Mouse (Mus musculus) heart, embryonic 10.5 days (tissue): ENCODE measurements around the gene Neil1. TPM values are rescaled to one million over a fixed set of nuclear protein-coding genes. Genes with fewer than 3 reads are reported as not detected.
A peak's percentile ranks its signal among the peaks of the same experiment; 100 is the strongest.

Source experiments
- DNase-seq: peaks from one replicate; pipeline ENCODE4 v3.0.0-alpha.2; 2017; ENCODE audit warnings: low spot score
- H3K27ac ChIP-seq: fragments of 300-500 bp; sonication (generic); 2 replicates; pipeline ENCODE4 v1.5.1; 2016; ENCODE audit warnings: mild to moderate bottlenecking
- H3K27me3 ChIP-seq: fragments of 300-500 bp; sonication (generic); 2 replicates; pipeline ENCODE4 v1.6.1; 2016; ENCODE audit warnings: mild to moderate bottlenecking; ENCODE audit not compliant: poor library complexity, insufficient read depth, severe bottlenecking
- H3K36me3 ChIP-seq: fragments of 300-500 bp; sonication (generic); 2 replicates; pipeline ENCODE4 v1.6.1; 2016; ENCODE audit warnings: mild to moderate bottlenecking, moderate library complexity
- H3K4me1 ChIP-seq: fragments of 300-500 bp; sonication (generic); 2 replicates; pipeline ENCODE4 v1.6.1; 2016; ENCODE audit warnings: mild to moderate bottlenecking
- H3K4me3 ChIP-seq: fragments of 300-500 bp; sonication (generic); 2 replicates; pipeline ENCODE4 v1.5.1; 2016; ENCODE audit warnings: mild to moderate bottlenecking, moderate library complexity
- H3K9me3 ChIP-seq: fragments of 300-500 bp; sonication (generic); 2 replicates; pipeline ENCODE4 v1.6.1; 2016; ENCODE audit warnings: mild to moderate bottlenecking, moderate library complexity
- WGBS: fragments of 180-500 bp; shearing (Covaris S2); methylation state at CpG from one replicate; pipeline ENCODE4 v1.1.7; 2016; 5-methylcytosine and 5-hydroxymethylcytosine counted together
- polyA plus RNA-seq: library from polyadenylated mRNA; unstranded; fragments of >200 nt; fragmentation: Nextera tagmentation; extraction: Ambion mirVana; gene quantifications from 2 replicates; pipeline ENCODE4 v1.2.1, GENCODE M21; 2016

Neil1 gene
- polyA plus RNA-seq, 1 experiment from 2014 or later = 4.5 TPM

DNA sequence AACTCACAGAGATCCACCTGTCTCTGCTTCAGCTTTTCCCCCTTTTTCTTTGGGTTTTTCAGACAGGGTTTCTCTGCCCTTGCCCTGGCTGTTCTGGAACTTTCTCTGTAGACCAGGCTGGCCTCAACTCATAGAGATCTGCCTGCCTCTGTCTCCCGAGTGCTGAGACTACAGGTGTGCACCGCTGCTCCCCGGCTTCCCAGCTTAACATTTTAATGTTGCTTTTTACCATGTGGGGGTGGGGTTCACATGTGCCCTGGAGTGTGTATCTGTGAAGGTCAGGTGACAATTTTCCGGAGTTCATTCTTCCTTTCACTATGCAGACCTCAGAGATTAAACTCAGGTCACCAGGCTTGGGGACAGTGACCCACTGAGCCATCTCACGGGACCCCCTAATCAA is 2.1 kb upstream of the Neil1 start:
- WGBS = 79% methylated on average over 5 of the region's 5 CpGs
- no peak overlapping the region for H3K27ac ChIP-seq
- H3K27me3 ChIP-seq = no peaks in the 10 kb centered on the region
- DNase-seq = peak; percentile 30
- H3K9me3 ChIP-seq = no peaks in the 10 kb centered on the region
- H3K4me3 ChIP-seq = no peak overlapping the region
- peaks cover 9% of the 10 kb centered on the region for H3K36me3 ChIP-seq
- H3K4me1 ChIP-seq = peaks cover 15% of the 10 kb centered on the region

DNA sequence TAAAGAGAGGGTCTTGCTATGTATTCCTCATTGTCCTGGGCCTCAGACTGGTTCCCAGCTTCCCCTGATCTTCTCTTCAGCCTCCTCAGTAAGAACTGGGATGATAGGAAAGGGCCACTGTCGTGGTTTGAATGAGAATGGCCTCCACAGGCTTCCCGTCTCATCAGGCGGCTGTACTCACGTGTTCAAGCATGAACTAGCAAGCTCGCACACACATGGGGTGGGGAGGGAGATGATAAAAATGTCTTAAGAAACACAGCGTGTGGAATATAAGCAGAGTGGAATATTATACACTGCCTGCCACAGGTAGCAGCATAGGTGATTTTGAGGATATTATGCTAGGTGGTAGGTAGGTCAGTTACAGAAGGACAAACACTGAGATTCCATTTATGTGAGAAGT is 916 bp upstream of the Neil1 start:
- Histone ChIP-seq H3K9me3 (no peaks in the 10 kb centered on the region), H3K27ac (peak overlapping the region; percentile 89; the same call in 1 of the 2 replicates), H3K36me3 (peaks cover 8% of the 10 kb centered on the region; the same call in 1 of the 2 replicates), H3K27me3 (no peaks in the 10 kb centered on the region), H3K4me3 (peak overlapping the region; percentile 66), H3K4me1 (peaks cover 15% of the 10 kb centered on the region)
- WGBS = 69% methylated on average over 6 of the region's 6 CpGs
- DNase-seq = no peak

DNA sequence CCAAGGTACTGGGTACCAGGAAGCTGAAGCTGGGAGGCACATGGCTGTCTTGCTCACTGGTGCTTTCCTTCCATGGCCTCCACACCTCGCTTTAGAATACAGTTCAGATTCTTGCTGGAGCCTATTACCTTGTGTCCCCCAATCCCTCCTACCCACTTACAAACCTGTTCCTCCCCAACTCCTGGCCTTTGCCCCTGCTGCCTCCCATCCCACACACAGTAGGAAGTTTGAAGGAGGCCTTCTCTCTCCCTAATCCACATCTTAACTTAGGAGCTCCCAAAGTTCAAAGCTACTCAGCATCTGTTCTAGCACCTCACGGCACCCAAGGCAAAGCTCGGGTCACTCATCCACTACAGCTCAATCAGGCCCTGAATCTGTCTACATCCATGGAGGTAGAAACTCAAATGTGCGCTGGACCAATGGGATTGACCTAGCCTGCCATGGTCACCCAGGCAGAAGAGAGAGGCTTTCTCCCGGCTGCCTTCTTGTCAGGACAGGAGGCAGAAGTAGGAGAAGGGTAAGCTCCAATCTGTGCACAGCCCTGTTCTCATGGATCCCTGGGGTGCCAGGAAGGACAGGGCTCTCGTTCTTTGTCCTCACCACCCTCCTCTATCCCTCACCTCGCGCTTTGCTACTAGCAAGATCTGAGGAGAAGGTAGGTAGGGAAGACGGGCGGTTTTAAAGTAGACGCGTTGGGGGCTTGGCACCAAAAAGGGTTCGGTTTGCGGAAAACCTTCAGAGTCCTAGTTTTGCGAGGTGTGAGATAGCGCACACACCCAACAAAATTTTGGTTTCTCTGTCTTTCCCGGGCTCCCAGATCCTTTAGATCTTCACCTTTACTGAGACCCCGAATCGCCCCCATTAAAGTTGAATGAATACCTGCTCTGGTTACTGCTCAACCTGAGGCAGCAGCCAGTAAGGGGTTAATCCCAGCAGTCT is 631 bp downstream of the Neil1 start:
- no peaks in the 10 kb centered on the region for H3K27me3 ChIP-seq
- WGBS = 7% methylated on average over 19 of the region's 19 CpGs
- no peaks in the 10 kb centered on the region for H3K9me3 ChIP-seq
- peaks cover 15% of the 10 kb centered on the region for H3K4me1 ChIP-seq
- DNase-seq = peak; percentile 78
- H3K27ac ChIP-seq = peak overlapping the region; percentile 89
- H3K36me3 ChIP-seq = peaks cover 23% of the 10 kb centered on the region; the same call in 1 of the 2 replicates
- H3K4me3 ChIP-seq = peak overlapping the region; percentile 66

DNA sequence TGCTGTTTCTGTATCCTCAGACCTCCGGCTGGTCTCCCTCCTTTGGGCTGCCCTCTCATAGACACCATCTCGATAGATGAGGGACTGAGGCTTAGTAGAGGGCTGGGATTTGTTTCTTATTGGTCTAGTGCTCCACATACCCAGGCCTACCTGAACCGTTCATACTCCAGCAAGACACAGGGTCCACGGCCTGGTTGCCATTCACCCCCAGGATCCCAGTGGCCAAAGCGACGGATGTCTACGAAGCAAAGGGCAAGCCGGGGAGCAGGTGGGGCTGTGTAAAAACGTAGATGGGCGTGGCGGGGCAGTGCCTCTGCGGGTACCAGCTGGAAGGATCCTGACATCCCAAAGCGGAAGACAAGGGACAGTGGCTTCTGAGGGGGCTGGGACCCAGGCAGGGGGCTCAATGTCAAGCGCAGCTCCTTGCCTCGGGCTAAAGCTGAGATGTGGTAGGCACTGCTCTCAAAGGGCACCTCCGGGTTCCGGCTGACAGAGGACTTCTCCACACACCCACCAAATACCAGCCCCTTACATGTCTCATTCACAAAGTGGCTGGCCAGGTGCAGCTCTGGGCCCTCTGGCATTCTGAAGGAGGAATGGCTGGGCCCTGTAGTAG is 1.5 kb downstream of the Neil1 start:
- WGBS = 84% methylated on average over 17 of the region's 17 CpGs
- H3K36me3 ChIP-seq = peaks cover 32% of the 10 kb centered on the region
- no peaks in the 10 kb centered on the region for H3K27me3 ChIP-seq
- H3K9me3 ChIP-seq = no peaks in the 10 kb centered on the region
- peaks cover 17% of the 10 kb centered on the region for H3K4me1 ChIP-seq
- no peak overlapping the region for H3K4me3 ChIP-seq
- no peak overlapping the region for H3K27ac ChIP-seq
- DNase-seq = peak; percentile 74

DNA sequence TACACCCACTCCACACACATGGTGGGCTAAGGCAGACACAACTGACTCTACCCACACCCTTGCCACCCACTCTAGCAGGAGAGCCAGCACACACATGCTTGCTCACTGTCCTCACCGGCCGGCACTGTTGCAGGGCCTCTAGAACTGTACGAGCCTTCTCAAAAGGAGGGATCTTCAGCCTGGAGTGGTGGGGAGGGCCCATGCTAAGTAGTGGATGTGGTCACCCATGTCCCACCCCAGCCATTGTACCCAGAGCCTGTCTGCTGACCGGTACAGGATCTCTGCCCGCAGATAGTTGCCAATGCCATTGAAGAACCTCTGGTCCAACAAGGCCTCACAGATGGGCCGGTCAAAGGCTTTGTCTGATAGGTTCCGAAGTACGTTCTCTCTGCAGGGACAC is 3.3 kb downstream of the Neil1 start:
- peaks cover 49% of the 10 kb centered on the region for H3K36me3 ChIP-seq
- no peak overlapping the region for H3K27ac ChIP-seq
- WGBS = 85% methylated on average over 8 of the region's 8 CpGs
- no peaks in the 10 kb centered on the region for H3K9me3 ChIP-seq
- no peaks in the 10 kb centered on the region for H3K27me3 ChIP-seq
- H3K4me3 ChIP-seq = no peak overlapping the region
- H3K4me1 ChIP-seq = peaks cover 19% of the 10 kb centered on the region
- peak; percentile 66 for DNase-seq

DNA sequence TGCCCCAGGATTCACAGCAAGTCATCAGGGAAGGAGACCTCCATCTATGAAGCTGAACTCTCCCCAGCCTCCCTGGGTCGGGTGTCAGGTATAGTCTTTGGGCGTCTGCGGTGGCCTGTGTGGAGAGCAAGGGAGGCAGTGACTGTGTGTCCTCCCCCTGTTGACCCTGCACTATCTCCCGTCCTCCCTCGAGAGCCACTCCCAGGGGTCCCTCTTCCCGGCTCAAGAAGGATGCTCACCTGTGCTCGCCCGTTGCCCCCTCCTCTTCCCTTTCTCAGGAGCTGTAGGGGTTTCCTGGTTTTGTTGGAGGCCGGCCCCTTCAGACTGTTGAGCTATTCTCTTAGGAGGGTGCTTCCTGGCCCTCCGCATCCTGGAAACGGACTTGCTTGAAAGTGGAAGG is 4.9 kb downstream of the Neil1 start:
- 87% methylated on average over 11 of the region's 11 CpGs for WGBS
- H3K9me3 ChIP-seq = no peaks in the 10 kb centered on the region
- no peaks in the 10 kb centered on the region for H3K27me3 ChIP-seq
- no peak overlapping the region for H3K27ac ChIP-seq
- peaks cover 65% of the 10 kb centered on the region for H3K36me3 ChIP-seq
- DNase-seq = peak; percentile 61
- H3K4me1 ChIP-seq = peaks cover 12% of the 10 kb centered on the region
- H3K4me3 ChIP-seq = no peak overlapping the region

DNA sequence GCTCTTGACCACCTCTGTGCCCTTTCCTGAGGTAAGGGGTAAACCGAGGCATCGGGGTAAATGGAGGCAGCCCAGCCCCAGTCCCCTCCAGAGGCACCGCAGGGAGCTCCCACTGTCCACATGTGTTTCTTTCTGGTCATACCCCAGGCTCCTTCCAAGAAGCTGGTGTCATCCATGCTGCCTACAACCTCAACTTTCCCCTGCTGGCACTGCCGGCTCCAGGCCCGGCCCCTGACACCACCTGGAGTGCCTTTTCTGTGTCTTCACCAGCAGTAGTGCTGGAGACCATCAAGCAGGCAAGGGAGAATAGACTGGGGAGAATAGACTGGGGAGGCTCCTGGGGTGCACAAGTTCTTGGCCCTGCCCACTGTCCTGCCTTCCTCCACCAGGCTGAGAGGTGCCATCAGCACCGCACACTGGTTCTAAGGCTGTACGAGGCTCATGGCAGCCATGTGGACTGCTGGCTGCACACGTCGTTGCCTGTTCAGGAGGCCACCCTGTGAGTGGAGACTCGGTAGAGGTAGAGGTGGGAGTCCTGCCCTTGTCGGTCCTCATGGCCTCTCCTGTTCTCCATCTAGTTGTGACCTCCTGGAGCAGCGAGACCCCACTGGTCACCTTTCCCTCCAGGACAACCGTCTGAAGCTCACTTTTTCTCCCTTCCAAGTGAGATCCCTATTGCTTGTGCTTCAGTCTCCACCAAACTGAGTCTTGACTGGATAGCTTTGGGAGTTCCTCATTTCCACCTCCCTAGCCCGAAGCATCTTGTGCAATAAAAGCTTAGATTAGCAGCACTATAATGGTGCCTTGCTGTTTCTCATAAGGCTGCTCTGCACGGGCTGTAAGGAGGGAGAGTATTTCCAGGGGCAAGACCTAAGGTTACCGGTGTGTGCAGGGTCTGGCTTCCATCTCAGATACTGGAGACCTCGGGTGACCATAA is 6.4 kb downstream of the Neil1 start:
- Histone ChIP-seq H3K4me1 (0 out of 2 replicates have a peak, but pooled peaks cover 4% of the 10 kb centered on the region), H3K4me3 (no peak overlapping the region), H3K27me3 (no peaks in the 10 kb centered on the region), H3K9me3 (no peaks in the 10 kb centered on the region), H3K36me3 (peaks cover 81% of the 10 kb centered on the region), H3K27ac (no peak overlapping the region)
- DNase-seq = no peak
- WGBS = 82% methylated on average over 17 of the region's 17 CpGs

DNA sequence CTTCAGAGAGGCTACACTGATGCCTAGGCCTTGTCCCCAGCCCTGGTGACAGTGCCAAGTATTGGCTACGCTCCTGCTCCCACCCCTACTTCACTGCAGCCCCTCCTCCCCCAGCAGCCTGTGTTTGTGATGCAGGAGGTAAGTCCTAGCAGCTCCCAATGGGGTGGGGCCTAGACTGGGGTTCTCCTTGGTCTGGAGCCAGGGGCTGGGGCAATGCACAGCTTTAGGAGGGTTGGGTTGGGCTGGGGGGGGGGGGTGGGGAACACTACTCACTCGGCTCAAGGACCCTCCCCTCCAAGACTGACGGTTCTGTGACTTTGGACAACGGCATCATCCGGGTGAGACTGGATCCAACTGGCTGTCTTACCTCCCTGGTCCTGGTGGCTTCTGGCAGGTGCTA is 8.5 kb downstream of the Neil1 start:
- DNase-seq = no peak
- Histone ChIP-seq H3K27me3 (no peaks in the 10 kb centered on the region), H3K9me3 (no peaks in the 10 kb centered on the region), H3K27ac (0 out of 2 replicates have a peak overlapping the region, but pooled peaks have one; percentile 8), H3K4me1 (0 out of 2 replicates have a peak, but pooled peaks cover 4% of the 10 kb centered on the region), H3K36me3 (peaks cover 98% of the 10 kb centered on the region), H3K4me3 (no peak overlapping the region)
- WGBS = 97% methylated on average over 5 of the region's 5 CpGs

DNA sequence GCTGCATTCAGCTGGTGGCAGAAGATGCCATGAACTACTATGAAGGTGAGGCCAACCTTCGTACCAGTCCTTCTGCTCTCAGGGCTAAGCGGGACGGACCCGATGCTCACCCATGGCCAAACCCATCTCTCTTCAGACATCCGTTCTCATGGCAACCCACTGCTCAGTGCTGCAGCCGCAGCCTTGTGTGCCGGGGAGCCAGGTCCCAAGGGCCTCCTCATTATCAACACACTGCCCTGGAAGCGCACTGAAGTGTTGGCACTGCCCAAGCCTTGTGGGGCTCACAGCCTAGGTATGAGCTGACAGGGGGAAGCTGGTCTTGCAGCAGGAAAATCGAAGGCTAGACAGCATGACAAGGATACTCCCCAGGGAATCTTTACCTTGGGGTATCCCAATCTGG is 9.0 kb downstream of the Neil1 start:
- H3K9me3 ChIP-seq = no peaks in the 10 kb centered on the region
- 0 out of 2 replicates have a peak, but pooled peaks cover 4% of the 10 kb centered on the region for H3K4me1 ChIP-seq
- no peak overlapping the region for H3K4me3 ChIP-seq
- DNase-seq = no peak
- H3K36me3 ChIP-seq = peaks cover 99% of the 10 kb centered on the region
- H3K27me3 ChIP-seq = no peaks in the 10 kb centered on the region
- H3K27ac ChIP-seq = no peak overlapping the region
- WGBS = 93% methylated on average over 9 of the region's 9 CpGs

DNA sequence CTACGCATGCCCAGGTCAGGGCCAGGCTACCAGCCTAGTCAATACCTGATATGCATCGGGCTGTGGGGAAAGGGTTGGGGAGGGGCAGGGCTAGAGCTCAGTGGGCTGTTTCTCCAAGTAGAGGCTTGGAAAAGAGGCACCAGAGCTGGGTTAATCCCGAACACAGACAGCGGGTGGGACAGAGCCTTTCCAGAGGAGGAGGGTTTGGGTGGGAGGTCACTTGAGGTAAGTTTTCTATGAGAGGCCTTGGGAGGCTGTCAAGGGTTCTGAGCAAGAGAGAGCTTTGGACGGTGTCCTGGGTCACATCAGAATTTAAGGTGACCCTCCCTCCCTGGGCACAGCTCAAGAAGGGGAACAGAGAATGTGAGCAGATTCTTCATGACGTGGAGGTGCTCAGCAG is 9.6 kb downstream of the Neil1 start:
- Histone ChIP-seq H3K4me1 (0 out of 2 replicates have a peak, but pooled peaks cover 4% of the 10 kb centered on the region), H3K36me3 (peaks cover 95% of the 10 kb centered on the region), H3K27ac (no peak overlapping the region), H3K4me3 (no peak overlapping the region), H3K27me3 (no peaks in the 10 kb centered on the region), H3K9me3 (no peaks in the 10 kb centered on the region)
- DNase-seq = no peak
- WGBS = 88% methylated on average over 6 of the region's 6 CpGs

DNA sequence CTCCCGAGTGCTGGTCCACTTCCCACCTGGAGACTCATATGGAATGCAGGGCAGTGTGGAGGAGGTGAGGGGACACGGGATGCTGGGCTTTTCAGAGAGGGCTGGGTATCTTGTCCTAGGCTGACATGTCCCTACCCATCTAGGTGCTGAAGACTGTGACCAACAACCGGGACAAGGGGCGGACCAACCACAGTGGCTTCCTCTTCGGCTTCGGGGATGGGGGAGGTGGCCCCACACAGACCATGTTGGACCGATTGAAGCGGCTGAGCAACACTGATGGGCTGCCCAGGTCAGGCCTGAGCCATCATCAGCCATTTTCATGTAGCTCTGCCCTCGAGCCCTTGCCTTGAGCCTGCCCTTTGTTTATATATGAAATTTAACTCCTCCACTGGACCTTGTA is 10.3 kb downstream of the Neil1 start:
- Histone ChIP-seq H3K36me3 (peaks cover 88% of the 10 kb centered on the region), H3K27ac (no peak overlapping the region), H3K9me3 (no peaks in the 10 kb centered on the region), H3K27me3 (no peaks in the 10 kb centered on the region), H3K4me1 (0 out of 2 replicates have a peak, but pooled peaks cover 4% of the 10 kb centered on the region), H3K4me3 (no peak overlapping the region)
- no peak for DNase-seq
- WGBS = 86% methylated on average over 9 of the region's 9 CpGs

DNA sequence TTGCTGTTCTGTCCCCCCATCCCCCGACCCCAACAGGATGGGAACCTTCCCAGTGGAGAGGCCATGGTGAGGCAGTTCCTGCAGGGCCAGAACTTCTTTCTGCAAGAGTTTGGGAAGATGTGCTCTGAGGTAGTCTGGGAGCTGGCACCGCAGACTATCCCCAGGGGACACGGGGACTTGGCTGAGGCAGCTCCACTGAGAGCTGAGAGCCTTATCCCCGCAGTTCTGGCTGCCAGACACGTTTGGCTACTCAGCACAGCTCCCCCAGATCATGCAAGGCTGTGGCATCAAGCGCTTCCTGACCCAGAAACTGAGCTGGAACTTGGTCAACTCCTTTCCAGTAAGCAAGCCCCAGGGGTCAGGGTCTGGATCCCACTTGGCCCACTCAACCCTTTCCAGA is 10.9 kb downstream of the Neil1 start:
- no peaks in the 10 kb centered on the region for H3K27me3 ChIP-seq
- no peaks in the 10 kb centered on the region for H3K9me3 ChIP-seq
- H3K27ac ChIP-seq = no peak overlapping the region
- peaks cover 82% of the 10 kb centered on the region for H3K36me3 ChIP-seq
- 86% methylated on average over 6 of the region's 6 CpGs for WGBS
- 0 out of 2 replicates have a peak, but pooled peaks cover 4% of the 10 kb centered on the region for H3K4me1 ChIP-seq
- no peak for DNase-seq
- H3K4me3 ChIP-seq = no peak overlapping the region
